Mouse (Mus musculus) heart, embryonic 14.5 days (tissue): ENCODE results near the gene Sec61a1. TPM values are rescaled to one million over a fixed set of nuclear protein-coding genes. Genes with fewer than 3 reads are reported as not detected.
A peak's percentile ranks its signal among the peaks of the same experiment; 100 is the strongest.

Experiments used
- ATAC-seq: fragments of 200-750 bp; cut with Nextera tagmentation; 2 replicates; pipeline ENCODE4 v1.8.0; 2017; ENCODE audit warnings: low read depth, moderate TSS enrichment; ENCODE audit not compliant: insufficient number of reproducible peaks, insufficient read depth, low FRiP score
- H3K27ac ChIP-seq, 2 experiments: fragments of 200-500 bp in 1 of 2; fragments of 300-500 bp in 1 of 2; sonication (generic) in 1 of 2; replicated peaks in 1 of 2; 2 replicates each; pipeline ENCODE4 v1.5.1; 2012 to 2014; ENCODE audit warnings: low read depth in 2 of 2, low read length in 2 of 2, control low read depth in 1 of 2, mild to moderate bottlenecking in 1 of 2, mixed read lengths in 1 of 2; ENCODE audit not compliant: control insufficient read depth in 1 of 2, insufficient read depth in 1 of 2
- H3K27me3 ChIP-seq: fragments of 300-500 bp; sonication (generic); 2 replicates; pipeline ENCODE4 v1.6.1; 2014; ENCODE audit warnings: mild to moderate bottlenecking, low read length, control low read depth; ENCODE audit not compliant: control insufficient read depth, insufficient read depth
- H3K36me3 ChIP-seq: fragments of 300-500 bp; sonication (generic); 2 replicates; pipeline ENCODE4 v1.6.1; 2014; ENCODE audit warnings: mild to moderate bottlenecking, control low read depth, low read length, mixed read lengths; ENCODE audit not compliant: control insufficient read depth, insufficient read depth
- H3K4me1 ChIP-seq, 2 experiments: fragments of 200-500 bp in 1 of 2; fragments of 300-500 bp in 1 of 2; sonication (generic) in 1 of 2; 2 replicates each; pipeline ENCODE4 v1.6.1; 2012 to 2014; ENCODE audit warnings: low read length in 2 of 2, control low read depth in 1 of 2, mixed read lengths in 1 of 2; ENCODE audit not compliant: control insufficient read depth in 2 of 2, insufficient read depth in 2 of 2
- H3K4me2 ChIP-seq: fragments of 300-500 bp; sonication (generic); 2 replicates; pipeline ENCODE4 v1.6.1; 2014; ENCODE audit warnings: mild to moderate bottlenecking, low read length
- H3K4me3 ChIP-seq, 2 experiments: fragments of 200-500 bp in 1 of 2; fragments of 300-500 bp in 1 of 2; sonication (generic) in 1 of 2; 2 replicates each; pipeline ENCODE4 v1.5.1; 2012 to 2014; ENCODE audit warnings: low read length in 2 of 2, mild to moderate bottlenecking in 2 of 2, control low read depth in 1 of 2, low read depth in 1 of 2, moderate library complexity in 1 of 2; ENCODE audit not compliant: control insufficient read depth in 1 of 2, insufficient read depth in 1 of 2
- H3K9ac ChIP-seq: fragments of 300-500 bp; sonication (generic); 2 replicates; pipeline ENCODE4 v1.6.1; 2014; ENCODE audit warnings: mild to moderate bottlenecking, low read length
- H3K9me3 ChIP-seq: fragments of 300-500 bp; sonication (generic); 2 replicates; pipeline ENCODE4 v1.6.1; 2016; ENCODE audit warnings: low read length, control low read depth; ENCODE audit not compliant: control insufficient read depth
- WGBS: fragments of 180-500 bp; shearing (Covaris S2); extraction: QIAGEN DNeasy Blood & Tissue Kit; methylation state at CpG from one replicate; pipeline ENCODE4 v1.1.7; 2014; 5-methylcytosine and 5-hydroxymethylcytosine counted together
- polyA plus RNA-seq: library from polyadenylated mRNA; unstranded; fragments of >200 nt; fragmentation: Nextera tagmentation; extraction: Ambion mirVana; gene quantifications from 2 replicates; pipeline ENCODE4 v1.2.1, GENCODE M21; 2014

The Sec61a1 gene
- polyA plus RNA-seq, 1 experiment from 2014 or later: 161 TPM

DNA sequence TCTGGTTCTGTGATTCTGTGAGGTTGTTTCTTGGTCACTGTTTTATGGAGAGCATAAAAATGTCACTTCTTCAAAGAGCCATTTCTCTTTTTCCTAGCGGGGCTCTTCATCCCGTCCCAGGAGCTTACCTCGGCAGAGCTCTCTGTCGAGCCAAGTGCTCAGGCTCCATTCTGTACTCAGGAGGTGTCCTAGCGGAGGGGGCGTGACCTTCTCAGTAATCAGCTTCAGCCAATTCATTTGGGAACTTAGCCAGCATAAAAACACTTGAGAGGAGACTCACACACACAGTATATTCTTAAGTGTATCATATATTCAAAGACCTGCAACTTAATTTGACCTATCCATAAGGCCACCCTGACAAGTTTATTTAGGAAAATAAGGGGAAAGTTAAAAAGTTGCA is 38.3 kb downstream of the Sec61a1 start:
- peaks cover 7 to 28% of the 10 kb centered on the region in 2 experiments; a peak in 3 of 4 replicates for H3K4me1 ChIP-seq
- no peak overlapping the region for H3K4me3 ChIP-seq
- ATAC-seq: no peak
- H3K27ac ChIP-seq: no peak overlapping the region
- no peaks in the 10 kb centered on the region for H3K9me3 ChIP-seq
- 56% methylated on average over 6 of the region's 6 CpGs for WGBS
- peaks cover 84% of the 10 kb centered on the region for H3K36me3 ChIP-seq
- no peak overlapping the region for H3K4me2 ChIP-seq
- no peak overlapping the region for H3K9ac ChIP-seq
- H3K27me3 ChIP-seq: no peaks in the 10 kb centered on the region

DNA sequence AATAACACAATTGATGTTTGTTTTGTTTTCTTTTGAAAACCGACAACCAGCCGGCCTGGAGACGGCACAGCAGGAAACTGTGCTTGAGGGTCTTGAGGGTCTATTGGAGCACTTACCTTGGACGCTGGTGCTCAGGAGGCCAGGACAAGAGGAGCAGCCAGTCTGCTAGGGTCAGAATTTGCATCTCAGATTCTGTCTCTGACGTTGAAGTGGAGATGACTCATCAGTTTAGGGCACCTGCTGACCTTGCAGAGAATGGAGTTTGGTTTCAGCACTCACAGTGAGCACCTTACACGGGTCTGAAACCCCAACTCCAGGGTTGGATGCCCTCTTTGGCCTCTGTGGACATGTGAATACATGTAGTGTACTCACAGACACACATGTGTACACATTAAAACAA is 48.8 kb downstream of the Sec61a1 start:
- H3K9me3 ChIP-seq: no peaks in the 10 kb centered on the region
- H3K36me3 ChIP-seq: peaks cover 75% of the 10 kb centered on the region
- no peak overlapping the region for H3K27ac ChIP-seq
- H3K4me1 ChIP-seq: peaks cover 0 to 10% of the 10 kb centered on the region in 2 experiments
- H3K9ac ChIP-seq: no peak overlapping the region
- no peak for ATAC-seq
- H3K4me3 ChIP-seq: no peak overlapping the region
- WGBS: 74% methylated on average over 6 of the region's 6 CpGs
- H3K4me2 ChIP-seq: no peak overlapping the region
- no peaks in the 10 kb centered on the region for H3K27me3 ChIP-seq

DNA sequence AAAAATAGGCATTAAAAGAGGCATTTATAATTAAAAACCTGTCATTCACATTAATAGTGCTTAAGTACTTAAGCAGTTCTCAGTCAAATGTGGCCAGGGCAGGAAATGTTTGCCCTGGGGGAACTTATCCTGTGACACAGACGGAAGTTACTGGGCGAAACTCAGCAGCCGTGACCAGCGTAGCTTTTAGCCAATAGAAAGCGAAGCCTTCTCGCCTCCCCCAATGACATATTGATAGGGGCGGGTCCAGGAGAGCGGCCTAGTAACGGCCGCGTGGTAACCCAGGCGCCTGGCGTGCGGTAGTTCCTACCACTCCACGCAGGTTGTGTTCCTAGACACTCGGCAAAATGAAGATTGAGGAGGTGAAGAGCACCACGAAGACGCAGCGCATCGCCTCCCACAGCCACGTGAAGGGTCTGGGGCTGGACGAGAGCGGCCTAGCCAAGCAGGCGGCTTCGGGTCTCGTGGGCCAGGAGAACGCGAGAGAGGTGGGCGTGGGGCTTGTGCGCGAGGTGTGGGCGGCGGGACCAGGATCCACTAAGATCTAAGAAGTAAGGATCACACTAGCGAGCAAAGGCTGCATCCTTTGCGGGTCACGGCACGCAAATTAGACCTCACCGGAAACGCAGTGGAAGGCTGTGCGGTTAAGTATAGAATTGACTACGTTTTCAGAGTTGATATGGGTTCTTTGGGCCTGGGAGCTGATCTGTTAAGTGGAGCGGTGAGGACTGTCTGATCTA is 53.4 kb downstream of the Sec61a1 start, which contains the start of gene Ruvbl1:
Ruvbl1 (plus strand) TSS at position 229 of the 740 bp plus-strand sequence.
- ATAC-seq: peak; percentile 98

DNA sequence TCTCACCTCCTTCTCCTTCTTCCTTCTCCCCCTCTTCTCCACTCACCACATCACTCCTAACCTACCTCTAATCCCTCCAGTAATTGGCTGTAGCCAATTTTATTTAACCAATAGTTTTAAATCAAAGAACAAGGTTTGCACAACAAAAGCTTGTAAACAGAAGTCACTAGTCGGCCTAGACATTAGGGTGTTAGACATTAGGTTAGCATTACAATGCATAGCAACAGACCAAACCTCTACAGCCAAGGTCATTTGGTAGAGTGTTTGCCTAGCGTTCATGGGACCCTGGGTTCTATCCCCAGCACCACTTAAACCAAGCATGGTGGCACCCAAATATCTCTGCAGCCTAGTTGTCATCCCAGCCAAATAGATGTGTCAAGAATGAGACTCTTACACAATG is 64.2 kb downstream of the Sec61a1 start:
- Histone ChIP-seq H3K36me3 (no peaks in the 10 kb centered on the region), H3K27me3 (no peaks in the 10 kb centered on the region), H3K27ac (no peak overlapping the region), H3K9me3 (no peaks in the 10 kb centered on the region), H3K4me2 (no peak overlapping the region), H3K4me3 (no peak overlapping the region), H3K4me1 (no peaks in the 10 kb centered on the region), H3K9ac (no peak overlapping the region)
- no peak for ATAC-seq
- 58% methylated on average over 2 of the region's 2 CpGs for WGBS

More for the DNA sequence above, 53.4 kb downstream of the Sec61a1 start, which contains the start of gene Ruvbl1:
- Histone ChIP-seq H3K4me1 (peaks cover 0 to 10% of the 10 kb centered on the region in 2 experiments), H3K27me3 (no peaks in the 10 kb centered on the region), H3K4me3 (peak within 1 kb of the TSS; percentile 66 to 77), H3K9me3 (no peaks in the 10 kb centered on the region), H3K27ac (no peak within 1 kb of the TSS), H3K9ac (peak within 1 kb of the TSS; percentile 82), H3K4me2 (peak within 1 kb of the TSS; percentile 75), H3K36me3 (peaks cover 32% of the 10 kb centered on the region)
- under 1% methylated on average over 40 of the region's 42 CpGs for WGBS

Other genes starting within 250 kb of the Sec61a1 start
- gene Eefsec, start 72.4 kb downstream of the Sec61a1 start, polyA plus RNA-seq: 19.2 and 19.7 TPM in 2 replicates
- gene Ruvbl1, start 53.5 kb downstream of the Sec61a1 start, polyA plus RNA-seq: 68.9 and 72.2 TPM in 2 replicates
- gene Kbtbd12, start 119.0 kb upstream of the Sec61a1 start, polyA plus RNA-seq: 22.8 and 26.7 TPM in 2 replicates
- 25.9 and 28.7 TPM in 2 replicates for gene Mgll, start 205.5 kb upstream of the Sec61a1 start, polyA plus RNA-seq